Mouse (Mus musculus): ENCODE data around the gene Ndufaf1.
A peak's percentile ranks its signal among the peaks of the same experiment; 100 is the strongest.

The Ndufaf1 gene

GRCm38 (mm10) chr2:119617841-119618198 is 44.8 kb downstream of the Ndufaf1 start:
- peak in 1 of 2 experiments; percentile 23 for DNase-seq

GRCm38 (mm10) chr2:119607023-119607422 is 55.6 kb downstream of the Ndufaf1 start:
- no peak for DNase-seq

Measured in lung, postnatal 4 days (tissue).